ENCODE assay signal across 22 mouse cellular contexts in genomic region chr4:153320602-153321001, GRCm38 (mm10).
A peak's percentile ranks its signal among the peaks of the same experiment; 100 is the strongest.
DNase-seq lines count a peak whose midpoint lies in the region; ATAC-seq and TF ChIP-seq lines count a peak whose summit lies in the region.
"Had no signal": no experiment of that assay in that cellular context is flagged by ENCODE, and none has a peak within 500 bp of the region (broad histone marks: within the 10 kb centered on the region; RNA-seq: fewer than 3 reads in every experiment).

No protein-coding gene starts in this region.

- no peak for DNase-seq in forebrain, embryonic 14.5 days (ENCODE audit: low spot score)
- DNase-seq in kidney, postnatal 0 days (ENCODE audit: low spot score): peak; percentile 22
- no peak for DNase-seq in kidney, postnatal 25 days
- no peak for DNase-seq in liver, embryonic 11.5 days (ENCODE audit: low spot score)
- no peak for DNase-seq in thymus, adult 2 months
- DNase-seq: adrenal gland, adult 8-10 months; cerebellum, adult 11-12 months; cerebellum, postnatal 14 days; gastrocnemius, adult 2 months; heart, postnatal 10 days; kidney, adult 8-10 months; lung, adult 2 months; thymus, postnatal 25 days had no signal

- no peak overlapping the region for H3K27ac ChIP-seq in forebrain, embryonic 12.5 days
- H3K27ac ChIP-seq in forebrain, embryonic 14.5 days (ENCODE audit: low read depth, low read length): no peak overlapping the region
- no peak overlapping the region for H3K27ac ChIP-seq in kidney, postnatal 0 days
- H3K27ac ChIP-seq in hindbrain, embryonic 16.5 days (ENCODE audit: low read depth, low read length): 0 out of 2 replicates have a peak overlapping the region, but pooled peaks have one; percentile 45
- H3K27ac ChIP-seq in neural tube, embryonic 14.5 days (ENCODE audit: low read depth, low read length): no peak overlapping the region
- H3K27ac ChIP-seq in liver, embryonic 11.5 days (ENCODE audit: low read depth, low read length): no peak overlapping the region
- H3K27ac ChIP-seq in thymus, adult 2 months (ENCODE audit: control insufficient read depth, insufficient read depth, low read length): no peak overlapping the region
- H3K27ac ChIP-seq: gastrocnemius, adult 2 months; liver, embryonic 12.5 days had no signal

- H3K27me3 ChIP-seq in forebrain, embryonic 12.5 days: no peaks in the 10 kb centered on the region
- H3K27me3 ChIP-seq in forebrain, embryonic 14.5 days (replicated peaks; ENCODE audit: control insufficient read depth, insufficient read depth, low read length): no peaks in the 10 kb centered on the region
- H3K27me3 ChIP-seq in kidney, postnatal 0 days (ENCODE audit: insufficient read depth, low read length): no peaks in the 10 kb centered on the region
- no peaks in the 10 kb centered on the region for H3K27me3 ChIP-seq in hindbrain, embryonic 16.5 days (replicated peaks; ENCODE audit: control insufficient read depth, insufficient read depth, low read length)
- no peaks in the 10 kb centered on the region for H3K27me3 ChIP-seq in neural tube, embryonic 14.5 days (ENCODE audit: control insufficient read depth, insufficient read depth, low read length)
- H3K27me3 ChIP-seq in liver, embryonic 11.5 days (replicated peaks; ENCODE audit: control insufficient read depth, insufficient read depth, low read length): no peaks in the 10 kb centered on the region
- H3K27me3 ChIP-seq in thymus, adult 2 months (ENCODE audit: control insufficient read depth, insufficient read depth, low read length): no peaks in the 10 kb centered on the region
- H3K27me3 ChIP-seq: liver, embryonic 12.5 days; megakaryocyte, embryonic 14.5 days; Patski had no signal

- H3K9ac ChIP-seq in forebrain, embryonic 12.5 days: no peak overlapping the region
- no peak overlapping the region for H3K9ac ChIP-seq in forebrain, embryonic 14.5 days (ENCODE audit: low read length)
- no peak overlapping the region for H3K9ac ChIP-seq in kidney, postnatal 0 days (ENCODE audit: low read depth, low read length)
- H3K9ac ChIP-seq in hindbrain, embryonic 16.5 days (ENCODE audit: low read depth, low read length): no peak overlapping the region
- no peak overlapping the region for H3K9ac ChIP-seq in neural tube, embryonic 14.5 days (replicated peaks; ENCODE audit: low read depth, low read length)
- H3K9ac ChIP-seq in liver, embryonic 11.5 days (ENCODE audit: low read depth, low read length): no peak overlapping the region
- H3K9ac ChIP-seq: liver, embryonic 12.5 days had no signal

- TF ChIP-seq POLR2A in thymus, adult 2 months (IDR thresholded peaks at IDR 0.05; ENCODE audit: control insufficient read depth, extremely low read depth, insufficient read depth, low read length, poor library complexity): no peak

- peak; percentile 23; the same call in 1 of the 2 replicates for ATAC-seq in forebrain, embryonic 12.5 days (ENCODE audit: low FRiP score)
- ATAC-seq in forebrain, embryonic 14.5 days: no peak
- no peak for ATAC-seq in kidney, postnatal 0 days (replicated peaks; ENCODE audit: low FRiP score, low read depth)
- ATAC-seq in hindbrain, embryonic 16.5 days: peak; percentile 50; the same call in 1 of the 2 replicates
- peak; percentile 28; the same call in 1 of the 2 replicates for ATAC-seq in neural tube, embryonic 14.5 days (ENCODE audit: low read depth)
- no peak for ATAC-seq in liver, embryonic 11.5 days (replicated peaks; ENCODE audit: low FRiP score)
- ATAC-seq: CD4-positive, CD25-positive, alpha-beta regulatory T cell, adult 4 months; liver, embryonic 12.5 days; Patski had no signal

- 0 out of 2 replicates have a peak, but pooled peaks cover 3% of the 10 kb centered on the region for H3K4me1 ChIP-seq in forebrain, embryonic 12.5 days
- H3K4me1 ChIP-seq in forebrain, embryonic 14.5 days (ENCODE audit: control insufficient read depth, insufficient read depth, low read length): no peaks in the 10 kb centered on the region
- H3K4me1 ChIP-seq in kidney, postnatal 0 days (replicated peaks; ENCODE audit: insufficient read depth, low read length): no peaks in the 10 kb centered on the region
- H3K4me1 ChIP-seq in hindbrain, embryonic 16.5 days (ENCODE audit: control insufficient read depth, insufficient read depth, low read depth, low read length): peaks cover 5% of the 10 kb centered on the region
- H3K4me1 ChIP-seq in neural tube, embryonic 14.5 days (ENCODE audit: control insufficient read depth, insufficient read depth, low read length): 0 out of 2 replicates have a peak, but pooled peaks cover 4% of the 10 kb centered on the region
- H3K4me1 ChIP-seq in liver, embryonic 11.5 days (replicated peaks; ENCODE audit: control insufficient read depth, insufficient read depth, low read length): peaks cover 7% of the 10 kb centered on the region
- no peaks in the 10 kb centered on the region for H3K4me1 ChIP-seq in thymus, adult 2 months (replicated peaks; ENCODE audit: control insufficient read depth, insufficient read depth, low read length)
- H3K4me1 ChIP-seq: megakaryocyte, embryonic 14.5 days had no signal

- no peak overlapping the region for H3K4me2 ChIP-seq in forebrain, embryonic 12.5 days
- H3K4me2 ChIP-seq in forebrain, embryonic 14.5 days (ENCODE audit: low read length): no peak overlapping the region
- H3K4me2 ChIP-seq in kidney, postnatal 0 days (ENCODE audit: low read length): no peak overlapping the region
- H3K4me2 ChIP-seq in hindbrain, embryonic 16.5 days (ENCODE audit: low read length): peak overlapping the region; percentile 26
- no peak overlapping the region for H3K4me2 ChIP-seq in neural tube, embryonic 14.5 days (ENCODE audit: low read depth, low read length)
- H3K4me2 ChIP-seq in liver, embryonic 11.5 days: no peak overlapping the region
- H3K4me2 ChIP-seq: heart, embryonic 11.5 days; liver, embryonic 12.5 days had no signal

- H3K4me3 ChIP-seq in forebrain, embryonic 12.5 days (replicated peaks): no peak overlapping the region
- H3K4me3 ChIP-seq in forebrain, embryonic 14.5 days (ENCODE audit: low read depth, low read length): no peak overlapping the region
- H3K4me3 ChIP-seq in kidney, postnatal 0 days (replicated peaks; ENCODE audit: low read depth, low read length): no peak overlapping the region
- H3K4me3 ChIP-seq in hindbrain, embryonic 16.5 days (ENCODE audit: low read length): no peak overlapping the region
- no peak overlapping the region for H3K4me3 ChIP-seq in neural tube, embryonic 14.5 days (ENCODE audit: low read depth, low read length)
- H3K4me3 ChIP-seq in liver, embryonic 11.5 days (ENCODE audit: low read depth, low read length): no peak overlapping the region
- H3K4me3 ChIP-seq in thymus, adult 2 months (ENCODE audit: control insufficient read depth, insufficient read depth, low read length): no peak overlapping the region
- H3K4me3 ChIP-seq: gastrocnemius, adult 2 months; liver, embryonic 12.5 days; myocyte had no signal

- H3K9me3 ChIP-seq in forebrain, embryonic 12.5 days: 0 out of 2 replicates have a peak, but pooled peaks cover 4% of the 10 kb centered on the region
- 0 out of 2 replicates have a peak, but pooled peaks cover 4% of the 10 kb centered on the region for H3K9me3 ChIP-seq in forebrain, embryonic 14.5 days (replicated peaks; ENCODE audit: control insufficient read depth, low read length)
- no peaks in the 10 kb centered on the region for H3K9me3 ChIP-seq in kidney, postnatal 0 days (replicated peaks; ENCODE audit: low read length)
- H3K9me3 ChIP-seq in hindbrain, embryonic 16.5 days (ENCODE audit: control insufficient read depth, low read length): no peaks in the 10 kb centered on the region
- H3K9me3 ChIP-seq in neural tube, embryonic 14.5 days (ENCODE audit: control insufficient read depth, low read length): no peaks in the 10 kb centered on the region
- no peaks in the 10 kb centered on the region; the same call in 1 of the 2 replicates for H3K9me3 ChIP-seq in liver, embryonic 11.5 days (ENCODE audit: control insufficient read depth, low read length)

- 58% methylated on average over 9 of the region's 9 CpGs for WGBS in forebrain, embryonic 12.5 days
- 53% methylated on average over 9 of the region's 9 CpGs for WGBS in forebrain, embryonic 14.5 days
- WGBS in kidney, postnatal 0 days: 31% methylated on average over 9 of the region's 9 CpGs
- WGBS in hindbrain, embryonic 16.5 days: 48% methylated on average over 9 of the region's 9 CpGs
- WGBS in neural tube, embryonic 14.5 days: 52% methylated on average over 9 of the region's 9 CpGs
- WGBS in liver, embryonic 11.5 days: 77% methylated on average over 9 of the region's 9 CpGs
- 83% methylated on average over 9 of the region's 9 CpGs for WGBS in thymus, adult 2 months

- no peaks in the 10 kb centered on the region for H3K36me3 ChIP-seq in forebrain, embryonic 12.5 days (replicated peaks)
- H3K36me3 ChIP-seq in forebrain, embryonic 14.5 days (ENCODE audit: control insufficient read depth, insufficient read depth, low read length): no peaks in the 10 kb centered on the region
- no peaks in the 10 kb centered on the region for H3K36me3 ChIP-seq in kidney, postnatal 0 days (ENCODE audit: insufficient read depth, low read length)
- H3K36me3 ChIP-seq in hindbrain, embryonic 16.5 days (ENCODE audit: control insufficient read depth, insufficient read depth, low read length): no peaks in the 10 kb centered on the region
- no peaks in the 10 kb centered on the region for H3K36me3 ChIP-seq in neural tube, embryonic 14.5 days (ENCODE audit: control insufficient read depth, insufficient read depth, low read length)
- H3K36me3 ChIP-seq in liver, embryonic 11.5 days (ENCODE audit: control insufficient read depth, insufficient read depth, low read length): no peaks in the 10 kb centered on the region
- H3K36me3 ChIP-seq in thymus, adult 2 months (ENCODE audit: control insufficient read depth, insufficient read depth, low read length): no peaks in the 10 kb centered on the region
- H3K36me3 ChIP-seq: liver, embryonic 12.5 days had no signal

- TF ChIP-seq CTCF in kidney, postnatal 0 days (IDR thresholded peaks at IDR 0.05; ENCODE audit: low read depth): no peak
- TF ChIP-seq CTCF in thymus, adult 2 months (IDR thresholded peaks at IDR 0.05; ENCODE audit: borderline replicate concordance, control insufficient read depth, extremely low read depth, insufficient read depth, low read length, poor library complexity): no peak

Comparison
In these comparisons a context has a peak if more than half of its experiments do, and no peak if none do; other contexts are left out.
1. ATAC-seq: peak in forebrain, embryonic 12.5 days (single experiment), hindbrain, embryonic 16.5 days (single experiment) and neural tube, embryonic 14.5 days (single experiment); none in forebrain, embryonic 14.5 days (single experiment), kidney, postnatal 0 days (single experiment) and liver, embryonic 11.5 days (single experiment).